Mouse (Mus musculus) megakaryocyte, adult 5-6 weeks (primary cell): Measurements from ENCODE around the gene Lca5l. TPM values are rescaled to one million over a fixed set of nuclear protein-coding genes. Genes with fewer than 3 reads are reported as not detected.
"Not testable (repeated sequence)": the region's sequence is repeated elsewhere in the genome, so short reads cannot be mapped to it uniquely, and the experiment has no call there.

Experiments used
- ATAC-seq: 2 replicates; pipeline ENCODE4 v1.8.0; 2016; ENCODE audit warnings: mild to moderate bottlenecking, inconsistent platforms; ENCODE audit not compliant: poor library complexity, severe bottlenecking
- total RNA-seq, 2 experiments: library from RNA; stranded (forward) in 1 of 2; stranded (reverse) in 1 of 2; fragments of 153-499, 151-499 nt in 1 of 2; fragments of 221-1000, 200-1000 nt in 1 of 2; gene quantifications; 2 replicates each; pipeline versions ENCODE4 v1.2.3 to v1.2.4; 2015 to 2017

Lca5l gene
- total RNA-seq, 2 experiments from 2014 or later: 0.15 TPM; not detected in 1

- no peak for ATAC-seq
Measured at GRCm38 (mm10) chr16:96173648-96174047, 18.4 kb downstream of the Lca5l start.

- ATAC-seq: no peak
Measured at GRCm38 (mm10) chr16:96168837-96169236, 23.2 kb downstream of the Lca5l start.

- no peak for ATAC-seq
Measured at GRCm38 (mm10) chr16:96165723-96166264, 26.3 kb downstream of the Lca5l start.

GRCm38 (mm10) chr16:96161336-96161735, 30.7 kb downstream of the Lca5l start:
- no peak for ATAC-seq

- no peak for ATAC-seq
Measured at GRCm38 (mm10) chr16:96160927-96161326, 31.1 kb downstream of the Lca5l start.

- ATAC-seq: no peak
Measured at GRCm38 (mm10) chr16:96159794-96160346, 32.2 kb downstream of the Lca5l start.

GRCm38 (mm10) chr16:96159091-96159731, 32.9 kb downstream of the Lca5l start:
- peak; percentile 67 for ATAC-seq

- no peak for ATAC-seq
Measured at GRCm38 (mm10) chr16:96158511-96159080, 33.5 kb downstream of the Lca5l start.

- no peak for ATAC-seq
Measured at GRCm38 (mm10) chr16:96157171-96157570, 34.9 kb downstream of the Lca5l start.

- no peak for ATAC-seq
Measured at GRCm38 (mm10) chr16:96156019-96156418, 36.1 kb downstream of the Lca5l start.

GRCm38 (mm10) chr16:96154476-96154875, 37.6 kb downstream of the Lca5l start:
- no peak for ATAC-seq

- peak; percentile 82 for ATAC-seq
Measured at GRCm38 (mm10) chr16:96151551-96151950, 40.5 kb downstream of the Lca5l start.

- ATAC-seq: no peak
Measured at GRCm38 (mm10) chr16:96150995-96151394, 41.1 kb downstream of the Lca5l start.

- ATAC-seq: no peak
Measured at GRCm38 (mm10) chr16:96149311-96149710, 42.8 kb downstream of the Lca5l start.

- ATAC-seq: no peak
Measured at GRCm38 (mm10) chr16:96148834-96149233, 43.2 kb downstream of the Lca5l start.

GRCm38 (mm10) chr16:96145814-96146213, 46.3 kb downstream of the Lca5l start:
- no peak for ATAC-seq

GRCm38 (mm10) chr16:96145110-96145800, 46.8 kb downstream of the Lca5l start, which contains the start of gene Wrb:
Gene Wrb, plus strand, starts transcription at chr16:96145407.
- ATAC-seq: peak; percentile 95

- ATAC-seq: not testable (repeated sequence)
Measured at GRCm38 (mm10) chr16:96144748-96145109, 47.3 kb downstream of the Lca5l start.

GRCm38 (mm10) chr16:96128466-96128865, 63.6 kb downstream of the Lca5l start:
- no peak for ATAC-seq

- peak; percentile 82 for ATAC-seq
Measured at GRCm38 (mm10) chr16:96127657-96128344, 64.3 kb downstream of the Lca5l start, which contains the start of gene Hmgn1. Gene Hmgn1, minus strand, starts transcription at chr16:96127729.

- ATAC-seq: peak; percentile 19
Measured at GRCm38 (mm10) chr16:96127288-96127656, 64.8 kb downstream of the Lca5l start.
